Mouse (Mus musculus) stomach, postnatal 0 days (tissue): Measurements from ENCODE around the gene Map3k5. TPM values are rescaled to one million over a fixed set of nuclear protein-coding genes. Genes with fewer than 3 reads are reported as not detected.

Experiments used
- ATAC-seq: fragments of 200-750 bp; cut with Nextera tagmentation; 2 replicates; pipeline ENCODE4 v1.8.0; 2017; ENCODE audit not compliant: low FRiP score, low TSS enrichment
- DNase-seq: peaks from one replicate; pipeline ENCODE4 v3.0.0-alpha.2; 2016; ENCODE audit warnings: low spot score
- H3K27ac ChIP-seq: fragments of 300-500 bp; sonication (generic); replicated peaks from 2 replicates; pipeline ENCODE4 v1.5.1; 2014; ENCODE audit warnings: mild to moderate bottlenecking, control low read depth
- H3K27me3 ChIP-seq: fragments of 300-500 bp; sonication (generic); 2 replicates; pipeline ENCODE4 v1.6.1; 2014; ENCODE audit warnings: low read length; ENCODE audit not compliant: control insufficient read depth, insufficient read depth
- H3K36me3 ChIP-seq: fragments of 300-500 bp; sonication (generic); 2 replicates; pipeline ENCODE4 v1.6.1; 2014; ENCODE audit warnings: low read length, mixed read lengths; ENCODE audit not compliant: control insufficient read depth, insufficient read depth
- H3K4me1 ChIP-seq: fragments of 300-500 bp; sonication (generic); replicated peaks from 2 replicates; pipeline ENCODE4 v1.6.1; 2014; ENCODE audit warnings: antibody characterized with exemption; ENCODE audit not compliant: control insufficient read depth, insufficient read depth
- H3K4me2 ChIP-seq: fragments of 300-500 bp; sonication (generic); replicated peaks from 2 replicates; pipeline ENCODE4 v1.6.1; 2014; ENCODE audit warnings: low read depth, mild to moderate bottlenecking, control low read depth, moderate library complexity
- H3K4me3 ChIP-seq: fragments of 300-500 bp; sonication (generic); 2 replicates; pipeline ENCODE4 v1.5.1; 2014; ENCODE audit warnings: low read depth, low read length, control low read depth
- H3K9ac ChIP-seq: fragments of 300-500 bp; sonication (generic); 2 replicates; pipeline ENCODE4 v1.6.1; 2014; ENCODE audit warnings: mild to moderate bottlenecking, low read length, control low read depth, mixed read lengths
- H3K9me3 ChIP-seq: fragments of 300-500 bp; sonication (generic); 2 replicates; pipeline ENCODE4 v1.6.1; 2016; ENCODE audit warnings: low read length; ENCODE audit not compliant: control insufficient read depth
- CTCF ChIP-seq: IDR thresholded peaks from 2 replicates; pipeline ENCODE4 v1.5.1; 2016; ENCODE audit warnings: antibody characterized with exemption, low read depth, mild to moderate bottlenecking, moderate library complexity
- EP300 ChIP-seq: optimal IDR thresholded peaks from 2 replicates; pipeline ENCODE3; 2016; ENCODE audit warnings: antibody characterized with exemption
- WGBS: fragments of 180-500 bp; shearing (Covaris S2); extraction: QIAGEN DNeasy Blood & Tissue Kit; methylation state at CpG from one replicate; pipeline ENCODE4 v1.1.7; 2014; 5-methylcytosine and 5-hydroxymethylcytosine counted together
- polyA plus RNA-seq: library from polyadenylated mRNA; unstranded; fragments of >200 nt; fragmentation: Nextera tagmentation; extraction: Ambion mirVana; gene quantifications from 2 replicates; pipeline ENCODE4 v1.2.1, GENCODE M21; 2015

The Map3k5 gene
- polyA plus RNA-seq, 1 experiment from 2014 or later = 2.4 TPM

DNA sequence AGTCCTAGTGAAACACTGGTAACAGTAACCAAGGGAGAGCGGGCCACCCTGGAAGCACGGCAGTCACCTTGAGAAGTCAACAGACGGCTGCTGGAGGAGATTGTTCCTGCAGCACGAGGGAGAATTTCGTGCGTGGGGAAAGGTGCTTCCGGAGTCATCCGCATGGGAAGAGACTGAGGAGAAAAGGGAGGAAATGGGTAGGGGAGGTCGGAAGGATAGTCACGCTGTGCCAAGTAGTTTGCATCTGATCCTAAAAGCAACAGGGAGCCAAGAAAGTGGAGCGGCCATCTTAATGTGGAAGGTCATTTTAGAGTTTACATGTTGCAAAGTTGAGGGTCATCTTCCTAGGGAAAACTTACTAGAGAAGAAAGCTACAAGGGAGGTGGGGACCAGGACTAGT lies 155.9 kb downstream of the Map3k5 start:
- TF ChIP-seq CTCF (no peak), EP300 (no peak)
- ATAC-seq = no peak
- 89% methylated on average over 11 of the region's 11 CpGs for WGBS

GRCm38 (mm10) chr10:20091416-20091815 lies 157.1 kb downstream of the Map3k5 start:
- Histone ChIP-seq H3K27ac (no peak overlapping the region), H3K9me3 (no peaks in the 10 kb centered on the region), H3K27me3 (no peaks in the 10 kb centered on the region), H3K4me2 (no peak overlapping the region), H3K4me1 (no peaks in the 10 kb centered on the region), H3K9ac (no peak overlapping the region), H3K4me3 (no peak overlapping the region), H3K36me3 (peaks cover under 1% of the 10 kb centered on the region)
- no peak for DNase-seq
- ATAC-seq = no peak
- 81% methylated on average over 2 of the region's 2 CpGs for WGBS
- TF ChIP-seq CTCF = no peak
- no peak for TF ChIP-seq EP300

More for the DNA sequence above, 155.9 kb downstream of the Map3k5 start:
- Histone ChIP-seq H3K4me3 (no peak overlapping the region), H3K27ac (no peak overlapping the region), H3K27me3 (no peaks in the 10 kb centered on the region), H3K36me3 (peaks cover 2% of the 10 kb centered on the region), H3K4me2 (no peak overlapping the region), H3K4me1 (no peaks in the 10 kb centered on the region), H3K9ac (no peak overlapping the region), H3K9me3 (no peaks in the 10 kb centered on the region)
- no peak for DNase-seq

DNA sequence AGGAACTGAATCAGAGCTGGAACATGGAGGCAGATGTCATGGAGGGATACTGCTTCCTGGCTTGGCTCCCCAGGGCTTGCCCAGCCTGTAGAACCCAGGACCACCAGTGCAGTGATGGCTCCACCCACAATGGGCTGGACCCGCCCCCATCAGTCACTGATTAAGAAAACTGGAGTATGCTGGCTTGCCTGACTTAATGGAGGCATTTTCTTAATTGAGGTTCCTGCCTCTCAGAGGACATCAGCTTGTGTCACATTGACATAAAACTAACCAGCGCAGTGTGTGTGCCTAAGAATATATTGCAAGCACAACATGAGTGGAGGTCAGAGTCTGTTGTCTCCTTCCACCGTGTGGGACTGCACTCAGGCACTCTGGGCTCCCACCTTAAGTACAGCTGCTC lies 158.1 kb downstream of the Map3k5 start:
- Histone ChIP-seq H3K4me1 (no peaks in the 10 kb centered on the region), H3K4me2 (no peak overlapping the region), H3K36me3 (no peaks in the 10 kb centered on the region; the same call in none of the 2 replicates), H3K4me3 (no peak overlapping the region), H3K9ac (no peak overlapping the region), H3K27ac (no peak overlapping the region), H3K9me3 (no peaks in the 10 kb centered on the region), H3K27me3 (no peaks in the 10 kb centered on the region)
- ATAC-seq = no peak
- 86% methylated on average over 3 of the region's 3 CpGs for WGBS
- TF ChIP-seq CTCF (no peak), EP300 (no peak)
- DNase-seq = no peak

GRCm38 (mm10) chr10:20101456-20101855 lies 167.2 kb downstream of the Map3k5 start:
- 88% methylated on average over 6 of the region's 6 CpGs for WGBS

DNA sequence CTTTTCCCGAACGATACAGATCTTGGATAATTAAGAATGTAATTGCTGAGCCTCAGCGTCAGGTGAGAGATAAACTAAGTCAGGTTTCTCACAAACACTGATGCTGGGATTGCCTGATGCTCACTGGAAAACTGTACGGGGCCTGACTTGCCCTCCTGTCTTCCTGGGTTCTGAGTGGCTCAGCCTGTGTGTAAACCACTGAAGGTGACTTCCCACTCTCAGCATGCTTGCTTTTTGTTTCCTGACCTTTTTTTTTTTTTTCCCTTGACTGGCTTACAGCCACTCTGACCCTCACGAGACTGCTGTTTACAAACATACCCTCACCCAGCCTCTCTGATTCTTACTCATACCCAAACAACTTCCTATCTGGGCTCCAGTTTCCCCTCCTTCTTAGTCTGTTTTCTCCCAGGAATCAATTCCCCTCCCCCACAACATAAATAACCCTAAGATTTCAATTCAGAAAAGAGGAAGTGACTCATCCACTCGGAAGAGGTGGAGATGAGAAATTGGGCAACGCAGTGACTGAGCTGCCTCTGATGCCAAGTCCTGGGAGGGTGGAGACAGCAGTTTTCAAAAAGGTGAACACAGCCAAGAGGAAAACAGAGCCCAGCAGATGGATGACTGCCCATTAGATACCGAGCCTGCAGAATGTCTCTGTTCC lies 170.1 kb downstream of the Map3k5 start:
- no peaks in the 10 kb centered on the region for H3K27me3 ChIP-seq
- peaks cover 9% of the 10 kb centered on the region; the same call in 1 of the 2 replicates for H3K36me3 ChIP-seq
- H3K27ac ChIP-seq = peak overlapping the region; percentile 50
- ATAC-seq (peak; percentile 89), DNase-seq (peak; percentile 45)
- no peak overlapping the region for H3K9ac ChIP-seq
- no peaks in the 10 kb centered on the region for H3K9me3 ChIP-seq
- no peak overlapping the region for H3K4me3 ChIP-seq
- no peak overlapping the region for H3K4me2 ChIP-seq
- no peak for TF ChIP-seq CTCF
- TF ChIP-seq EP300 = peak; percentile 49
- WGBS = 39% methylated on average over 8 of the region's 8 CpGs
- H3K4me1 ChIP-seq = no peaks in the 10 kb centered on the region

More at GRCm38 (mm10) chr10:20101456-20101855, 167.2 kb downstream of the Map3k5 start:
- no peak overlapping the region for H3K9ac ChIP-seq
- no peak for DNase-seq
- TF ChIP-seq CTCF = no peak
- TF ChIP-seq EP300 = no peak
- H3K27ac ChIP-seq = no peak overlapping the region
- ATAC-seq = no peak
- no peak overlapping the region for H3K4me2 ChIP-seq
- H3K9me3 ChIP-seq = no peaks in the 10 kb centered on the region
- H3K4me3 ChIP-seq = no peak overlapping the region
- peaks cover 9% of the 10 kb centered on the region; the same call in 1 of the 2 replicates for H3K36me3 ChIP-seq
- no peaks in the 10 kb centered on the region for H3K4me1 ChIP-seq
- H3K27me3 ChIP-seq = no peaks in the 10 kb centered on the region

GRCm38 (mm10) chr10:20105575-20105974 lies 171.3 kb downstream of the Map3k5 start:
- H3K4me2 ChIP-seq = no peak overlapping the region
- no peak for TF ChIP-seq EP300
- DNase-seq (no peak), ATAC-seq (no peak)
- WGBS = 66% methylated on average over 4 of the region's 4 CpGs
- peaks cover 6% of the 10 kb centered on the region; the same call in 1 of the 2 replicates for H3K36me3 ChIP-seq
- no peak overlapping the region for H3K27ac ChIP-seq
- no peaks in the 10 kb centered on the region for H3K27me3 ChIP-seq
- no peaks in the 10 kb centered on the region for H3K4me1 ChIP-seq
- no peak overlapping the region for H3K4me3 ChIP-seq
- no peaks in the 10 kb centered on the region for H3K9me3 ChIP-seq
- no peak overlapping the region for H3K9ac ChIP-seq
